Mouse (Mus musculus) erythroblast, embryonic 14.5 days (primary cell): ENCODE results near the gene 4930562C15Rik.

Experiments used
- GATA1 ChIP-seq: IDR thresholded peaks from 2 replicates; pipeline ENCODE4 v1.6.1; 2012; ENCODE audit warnings: low read length, inconsistent platforms, mixed read lengths
- TAL1 ChIP-seq: IDR thresholded peaks from 3 replicates; pipeline ENCODE4 v1.6.1; 2012; ENCODE audit warnings: low read length, inconsistent platforms, mixed read lengths

GRCm38 (mm10) chr16:4855046-4855650 lies 19.9 kb downstream of the 4930562C15Rik start:
- TF ChIP-seq GATA1: no peak
- no peak for TF ChIP-seq TAL1
